Mouse (Mus musculus) erythroblast, adult 5-6 weeks (primary cell): Measurements from ENCODE around the gene Nle1. TPM values are rescaled to one million over a fixed set of nuclear protein-coding genes. Genes with fewer than 3 reads are reported as not detected.
"Not testable (repeated sequence)": the region's sequence is repeated elsewhere in the genome, so short reads cannot be mapped to it uniquely, and the experiment has no call there.

Experiments
- ATAC-seq: replicated peaks from 2 replicates; pipeline ENCODE4 v1.8.0; 2016; ENCODE audit warnings: moderate number of reproducible peaks, mild to moderate bottlenecking, moderate TSS enrichment, inconsistent platforms; ENCODE audit not compliant: poor library complexity, low FRiP score, severe bottlenecking
- total RNA-seq, 2 experiments: library from RNA; stranded (forward) in 1 of 2; stranded (reverse) in 1 of 2; fragments of 150-400 nt in 1 of 2; fragments of 200-764, 138-1000 nt in 1 of 2; gene quantifications; 2 replicates each; pipeline versions ENCODE4 v1.2.3 to v1.2.4; 2015 to 2017; ENCODE audit warnings: low replicate concordance in 2 of 2

Gene Nle1
- total RNA-seq (2015; ENCODE audit: low replicate concordance) (3.3 and 5.8 TPM in 2 replicates), total RNA-seq (2017; ENCODE audit: low replicate concordance) (1.5 and 6.5 TPM in 2 replicates)

DNA sequence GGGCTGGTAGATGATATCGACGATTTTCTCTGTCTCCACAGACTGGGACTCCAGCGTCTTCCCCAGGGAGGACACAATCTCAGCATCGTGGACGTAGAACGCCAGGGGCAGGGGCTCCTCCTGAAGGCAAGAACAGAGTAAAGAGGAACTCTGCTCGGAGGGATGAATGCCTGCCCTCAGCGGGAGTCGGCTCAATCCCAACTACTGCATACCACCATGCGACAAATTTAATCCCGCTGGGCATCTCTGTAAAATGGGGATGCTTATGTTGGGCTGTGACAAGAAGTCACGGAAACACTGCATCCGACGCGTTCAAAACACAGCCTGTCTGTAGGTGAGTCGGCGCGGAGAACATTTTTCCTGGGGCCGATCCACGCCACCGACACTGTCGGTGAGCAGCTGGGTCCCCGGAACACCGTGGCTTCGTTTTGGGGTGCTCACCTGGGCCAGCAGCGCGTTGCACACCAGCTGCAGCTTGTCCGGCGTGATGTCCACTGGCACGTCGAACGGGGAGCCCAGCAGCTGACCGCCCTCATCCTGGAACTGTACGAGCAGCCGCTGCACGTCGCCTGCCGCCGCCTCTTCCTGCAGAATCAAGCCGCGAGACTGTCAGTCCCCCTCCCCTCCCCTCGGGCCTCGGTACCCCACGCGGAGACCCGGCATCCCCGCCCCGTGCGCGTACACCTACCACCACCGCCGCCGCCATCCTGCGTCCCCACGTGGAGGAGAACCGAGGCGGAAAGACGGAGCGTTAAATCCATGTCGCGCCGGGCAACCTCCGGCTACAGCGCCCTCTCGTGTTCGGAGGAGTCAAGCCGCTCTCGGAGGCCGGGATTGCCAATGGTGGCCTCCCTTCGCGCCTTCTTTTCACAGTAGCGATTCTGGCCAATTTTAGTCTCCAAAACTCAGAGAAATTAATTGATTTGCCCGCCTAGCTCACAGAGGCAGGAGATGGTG, at the start of gene Nle1:
Gene Nle1 (minus strand): TSS at position 761 of the 957 bp plus-strand sequence.
- ATAC-seq = peak; percentile 89

DNA sequence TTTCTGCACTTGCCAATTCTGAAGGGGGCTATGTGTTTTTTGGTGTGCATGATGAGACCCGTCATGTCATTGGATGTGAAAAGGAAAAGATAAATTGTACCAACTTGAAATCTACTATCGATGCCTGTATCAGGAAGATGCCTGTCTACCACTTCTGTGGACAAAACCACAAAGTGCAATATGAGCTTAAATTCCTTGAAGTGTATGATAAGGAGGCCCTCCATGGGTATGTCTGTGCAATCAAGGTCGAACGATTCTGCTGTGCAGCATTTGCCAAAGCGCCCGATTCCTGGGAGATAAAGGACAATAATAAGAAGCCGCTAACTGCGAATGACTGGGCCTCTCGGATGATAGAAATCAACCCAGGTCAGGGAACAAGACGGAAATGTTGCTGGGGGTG, 48.7 kb upstream of the Nle1 start:
- ATAC-seq = no peak

DNA sequence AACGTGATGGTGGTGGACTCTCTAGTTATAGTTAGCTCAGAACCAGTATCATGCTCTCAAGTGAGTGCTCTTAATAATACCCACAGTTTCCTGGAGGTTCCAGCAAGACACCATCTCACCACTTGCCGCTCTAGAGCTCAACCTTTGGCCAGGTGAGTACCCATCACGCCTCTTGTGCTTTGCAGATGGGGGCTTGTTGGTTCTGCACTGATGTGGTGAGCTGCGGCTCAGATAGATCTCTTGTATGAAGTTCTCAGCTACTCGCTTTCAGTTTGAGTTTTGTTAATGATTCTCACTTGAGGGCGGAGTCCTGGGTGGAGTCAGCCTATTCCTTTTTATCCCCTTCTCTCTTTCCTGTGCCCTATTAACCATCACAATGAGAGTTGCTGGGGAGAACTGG, 46.4 kb upstream of the Nle1 start:
- no peak for ATAC-seq

DNA sequence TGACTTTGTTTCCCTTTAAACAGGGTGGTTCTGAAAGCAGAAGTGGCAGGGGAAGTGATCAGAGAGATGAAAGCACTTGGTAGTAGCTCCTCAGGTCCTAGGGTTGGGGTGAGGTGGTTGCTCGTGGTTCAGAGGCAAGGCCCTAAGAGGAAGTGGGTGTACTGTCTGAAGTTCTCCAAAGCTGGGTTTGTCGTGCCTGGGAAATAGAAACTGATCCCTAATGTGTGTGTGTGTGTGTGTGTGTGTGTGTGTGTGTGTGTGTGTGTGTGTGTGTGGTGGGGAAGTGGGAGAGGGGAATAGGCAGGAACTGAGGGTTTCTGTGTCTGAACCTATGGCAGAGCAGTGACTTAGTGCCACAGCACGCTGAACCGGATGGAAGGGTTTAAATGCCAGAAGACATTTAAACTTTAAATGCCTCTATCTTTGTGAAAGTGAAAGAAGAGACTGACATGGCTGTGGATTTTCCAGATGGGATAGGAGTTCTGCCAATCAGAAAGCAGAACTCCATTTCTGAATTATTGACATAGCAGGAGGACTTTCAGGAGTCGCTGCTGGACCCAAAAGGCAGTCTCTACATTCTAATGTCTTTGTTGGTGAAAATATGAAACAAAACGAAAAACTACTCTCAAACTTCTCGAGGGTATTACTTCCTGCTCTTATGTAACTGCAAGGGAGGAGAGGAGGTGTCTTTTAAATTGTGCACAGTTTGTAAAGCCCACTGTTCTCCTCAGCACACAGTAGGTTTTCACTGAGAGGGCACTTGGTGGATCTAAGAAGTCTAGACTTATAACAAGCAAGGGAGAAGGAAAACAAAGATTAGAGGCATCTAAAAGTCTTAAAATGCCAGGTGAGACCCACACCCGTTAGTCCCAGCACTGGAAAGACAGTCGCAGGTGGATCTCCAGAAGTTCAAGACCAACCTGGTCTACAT, 44.7 kb upstream of the Nle1 start:
- no peak for ATAC-seq

DNA sequence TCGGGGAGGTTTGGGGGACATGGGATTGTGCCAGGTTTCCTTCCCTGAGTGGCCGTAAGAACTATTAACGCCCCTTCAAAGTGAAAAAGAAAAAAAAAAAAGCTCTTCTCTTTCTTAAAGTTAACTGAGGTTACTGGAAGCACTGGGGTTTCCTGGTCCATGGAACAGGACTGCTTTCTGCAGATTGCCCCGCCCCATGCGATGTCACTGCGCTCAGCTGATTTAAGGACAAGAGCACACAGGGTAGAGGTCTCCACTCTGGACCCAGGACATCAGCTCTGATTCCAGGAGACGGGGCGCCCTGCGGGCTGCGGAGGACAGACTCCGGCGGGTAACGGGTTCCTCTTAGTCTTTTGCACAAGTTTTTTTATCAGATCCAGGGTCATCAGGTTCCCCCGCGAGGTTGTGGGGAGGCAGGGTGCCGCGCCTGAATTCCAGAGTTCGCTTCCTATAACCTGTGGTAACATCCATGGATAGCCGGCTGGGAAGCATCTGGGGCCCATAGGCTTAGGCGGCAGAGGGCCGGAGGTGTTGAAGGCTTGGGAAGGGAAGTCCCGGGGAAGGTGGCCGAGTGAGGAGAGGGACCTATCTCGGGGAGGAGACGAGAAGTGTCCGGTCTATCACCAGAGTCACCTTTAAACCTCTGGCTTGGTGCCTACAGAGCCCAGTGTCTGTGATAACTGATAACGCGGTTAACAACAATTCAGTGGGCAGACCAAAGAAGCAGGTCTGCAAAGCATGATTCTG, 43.8 kb upstream of the Nle1 start:
- ATAC-seq = no peak

DNA sequence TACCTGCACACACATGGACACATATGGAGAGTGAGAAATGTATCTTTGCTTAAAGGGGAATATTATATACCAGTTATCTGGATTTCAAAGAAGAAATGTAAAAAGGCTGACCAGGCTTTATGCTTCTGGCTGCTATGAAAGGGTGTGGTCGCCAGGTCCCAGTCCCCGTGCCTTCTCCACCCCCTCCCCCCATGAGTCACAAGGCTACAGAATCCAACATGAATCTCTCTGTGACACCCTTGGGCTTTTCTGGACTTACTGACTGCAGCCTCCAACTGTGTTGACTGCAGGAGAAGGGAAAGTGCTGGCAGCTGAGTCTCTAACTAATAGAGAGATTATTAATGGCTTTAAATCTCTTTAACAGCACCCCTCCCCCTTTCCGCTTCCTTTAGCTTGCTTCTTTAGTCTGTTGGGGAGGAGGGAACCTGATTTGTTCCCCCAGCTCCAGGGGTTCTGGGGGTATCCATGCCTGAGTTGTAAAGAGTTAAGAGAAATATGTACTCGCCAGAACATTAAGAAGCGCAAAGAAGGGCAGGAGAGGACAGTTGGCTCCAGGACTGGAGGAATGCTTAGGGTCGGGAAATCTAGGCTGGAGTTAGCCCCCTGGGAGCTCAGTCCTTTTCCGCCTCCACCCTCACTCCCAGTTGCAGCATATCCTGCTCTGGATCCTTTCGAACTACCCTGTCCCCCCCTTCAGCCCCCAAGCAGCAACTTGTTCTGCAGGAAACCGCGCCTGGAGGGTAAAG, 42.7 kb upstream of the Nle1 start, which contains the start of gene Slfn5:
Gene Slfn5 (plus strand): TSS at position 614 of the 746 bp plus-strand sequence.
- no peak for ATAC-seq

DNA sequence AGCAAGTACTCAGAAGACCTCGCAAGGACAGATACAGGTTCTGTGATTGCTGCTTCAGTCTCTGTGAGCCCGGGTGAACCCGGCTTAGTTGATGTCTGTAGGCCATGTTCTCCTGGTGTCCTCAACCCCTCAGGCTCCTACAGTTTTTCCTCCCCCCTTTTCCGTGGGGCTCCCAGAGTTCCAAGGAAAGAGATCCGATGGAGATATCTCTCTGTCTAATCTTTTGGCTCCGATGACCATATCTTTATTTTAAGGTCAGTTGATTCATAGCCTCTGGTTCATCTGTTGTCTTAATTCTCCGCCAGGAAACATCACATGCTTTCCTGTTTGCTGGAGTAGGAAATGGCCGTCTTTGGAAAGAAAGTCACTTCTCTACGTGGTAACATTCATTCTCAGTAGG, 40.8 kb upstream of the Nle1 start:
- no peak for ATAC-seq

DNA sequence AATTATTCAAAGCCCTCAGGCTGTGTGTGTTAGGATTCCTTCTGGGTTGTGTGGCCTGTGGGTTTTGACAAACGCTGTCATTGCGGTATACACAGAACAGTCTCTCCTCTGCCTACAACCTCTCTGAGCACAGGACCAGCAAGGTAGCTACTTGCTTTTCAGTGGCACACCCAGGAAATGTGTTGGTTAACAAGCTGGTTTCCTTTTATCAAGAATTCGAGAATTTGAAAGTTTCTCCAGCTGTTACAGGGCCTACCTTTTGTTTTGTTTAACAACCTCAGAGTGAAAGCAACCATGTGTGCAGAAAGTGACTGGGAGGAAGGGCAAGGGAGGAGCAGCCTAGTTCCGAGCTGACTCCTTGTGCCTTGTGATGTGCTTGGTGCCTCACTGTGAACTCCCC, 39.2 kb upstream of the Nle1 start:
- ATAC-seq = no peak

DNA sequence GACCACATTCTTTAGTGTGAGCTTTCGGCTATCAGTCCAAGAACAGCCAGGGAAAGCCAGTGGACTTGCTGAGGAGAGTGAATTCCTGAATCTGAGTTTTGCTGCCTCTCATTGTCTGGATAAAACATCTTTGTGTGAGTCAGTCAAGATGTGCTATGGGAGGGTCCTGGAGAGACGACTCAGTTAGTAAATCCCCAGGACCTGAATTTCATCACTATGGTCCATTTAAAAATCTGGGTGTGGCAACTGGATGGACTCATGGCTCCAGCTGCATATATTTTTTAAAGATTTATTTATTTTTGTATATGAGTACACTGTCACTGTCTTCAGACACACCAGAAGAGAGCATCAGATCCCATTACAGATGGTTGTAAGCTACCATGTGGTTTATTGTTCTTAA, 37.4 kb upstream of the Nle1 start:
- ATAC-seq = no peak

DNA sequence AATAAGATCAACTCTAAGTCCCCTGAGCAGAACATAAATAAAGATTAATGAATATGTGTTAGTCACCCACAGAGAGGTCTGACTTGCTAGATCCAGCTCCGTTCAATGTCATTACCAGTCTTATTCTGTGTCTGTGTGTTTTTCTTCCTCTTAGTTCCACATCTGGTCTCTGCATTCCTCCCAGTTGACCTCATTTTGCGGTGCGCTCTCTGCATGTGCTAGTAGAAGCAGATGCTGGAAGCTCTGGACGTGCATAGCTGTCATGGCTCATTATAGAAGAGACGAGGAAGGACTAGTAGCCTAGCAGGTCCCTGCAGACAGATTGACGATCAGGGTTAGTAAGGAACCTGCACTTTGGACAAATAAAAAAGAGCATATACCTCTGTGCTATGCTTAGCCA, 35.1 kb upstream of the Nle1 start:
- no peak for ATAC-seq

DNA sequence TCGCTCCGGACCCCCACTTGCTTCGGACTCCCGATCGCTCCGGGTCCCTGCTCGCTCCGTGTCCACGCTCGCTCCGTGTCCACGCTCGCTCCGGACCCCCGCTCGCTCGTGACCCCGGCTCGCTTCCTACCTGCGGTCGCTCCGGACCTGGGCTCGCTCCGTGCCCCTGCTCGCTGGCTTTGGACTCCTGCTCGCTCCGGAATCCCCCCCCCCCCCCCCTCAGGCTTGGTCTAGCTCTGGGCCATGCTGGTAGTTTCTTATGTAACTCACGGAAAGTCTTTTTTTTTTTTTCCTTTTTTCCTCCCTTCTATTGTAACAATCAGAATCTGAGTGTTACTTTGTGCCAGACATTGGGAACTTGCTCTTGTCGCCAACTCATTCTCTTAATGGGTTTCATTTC, 25.0 kb upstream of the Nle1 start:
- no peak for ATAC-seq

DNA sequence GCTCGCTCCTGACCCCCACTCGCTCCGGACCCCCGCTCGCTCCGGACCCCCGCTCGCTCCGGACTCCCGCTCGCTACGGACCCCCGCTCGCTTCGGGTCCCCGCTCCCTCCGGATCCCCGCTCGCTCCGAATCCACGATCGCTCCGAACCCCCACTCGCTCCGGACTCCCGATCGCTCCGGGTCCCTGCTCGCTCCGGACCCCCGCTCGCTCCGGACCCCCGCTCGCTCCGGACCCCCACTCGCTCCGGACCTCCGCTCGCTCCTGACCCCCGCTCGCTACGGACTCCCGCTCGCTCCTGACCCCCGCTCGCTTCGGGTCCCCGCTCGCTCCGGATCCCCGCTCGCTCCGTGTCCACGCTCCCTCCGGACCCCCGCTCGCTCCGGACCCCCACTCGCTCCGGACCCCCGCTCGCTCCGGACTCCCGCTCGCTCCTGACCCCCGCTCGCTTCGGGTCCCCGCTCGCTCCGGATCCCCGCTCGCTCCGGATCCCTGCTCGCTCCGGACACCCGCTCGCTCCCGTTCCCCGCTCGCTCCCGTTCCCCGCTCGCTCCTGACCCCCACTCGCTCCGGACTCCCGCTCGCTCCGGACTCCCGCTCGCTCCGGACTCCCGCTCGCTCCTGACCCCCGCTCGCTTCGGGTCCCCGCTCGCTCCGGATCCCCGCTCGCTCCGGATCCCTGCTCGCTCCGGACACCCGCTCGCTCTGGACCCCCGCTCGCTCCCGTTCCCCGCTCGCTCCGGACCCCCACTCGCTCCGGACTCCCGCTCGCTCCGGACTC, 23.6 kb upstream of the Nle1 start:
- not testable (repeated sequence) for ATAC-seq

DNA sequence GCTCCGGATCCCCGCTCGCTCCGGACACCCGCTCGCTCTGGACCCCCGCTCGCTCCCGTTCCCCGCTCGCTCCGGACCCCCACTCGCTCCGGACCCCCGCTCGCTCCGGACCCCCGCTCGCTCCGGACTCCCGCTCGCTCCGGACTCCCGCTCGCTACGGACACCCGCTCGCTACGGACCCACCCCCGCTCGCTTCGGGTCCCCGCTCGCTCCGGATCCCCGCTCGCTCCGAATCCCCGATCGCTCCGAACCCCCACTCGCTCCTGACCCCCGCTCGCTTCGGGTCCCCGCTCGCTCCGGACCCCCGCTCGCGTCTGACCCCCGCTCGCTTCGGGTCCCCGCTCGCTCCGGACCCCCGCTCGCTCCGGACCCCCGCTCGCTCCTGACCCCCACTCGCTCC, 22.9 kb upstream of the Nle1 start:
- not testable (repeated sequence) for ATAC-seq

DNA sequence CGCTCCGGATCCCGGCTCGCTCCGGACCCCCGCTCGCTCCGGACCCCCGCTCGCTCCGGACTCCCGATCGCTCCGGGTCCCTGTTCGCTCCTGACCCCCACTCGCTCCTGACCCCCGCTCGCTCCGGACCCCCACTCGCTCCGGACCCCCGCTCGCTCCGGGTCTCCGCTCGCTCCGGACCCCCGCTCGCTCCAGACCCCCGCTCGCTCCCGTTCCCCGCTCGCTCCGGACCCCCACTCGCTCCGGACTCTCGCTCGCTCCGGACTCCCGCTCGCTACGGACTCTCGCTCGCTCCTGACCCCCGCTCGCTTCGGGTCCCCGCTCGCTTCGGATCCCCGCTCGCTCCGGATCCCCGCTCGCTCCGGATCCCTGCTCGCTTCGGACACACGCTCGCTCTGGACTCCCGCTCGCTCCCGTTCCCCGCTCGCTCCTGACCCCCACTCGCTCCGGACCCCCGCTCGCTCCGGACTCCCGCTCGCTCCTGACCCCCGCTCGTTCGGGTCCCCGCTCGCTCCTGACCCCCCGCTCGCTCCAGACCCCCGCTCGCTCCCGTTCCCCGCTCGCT, 22.3 kb upstream of the Nle1 start:
- not testable (repeated sequence) for ATAC-seq

DNA sequence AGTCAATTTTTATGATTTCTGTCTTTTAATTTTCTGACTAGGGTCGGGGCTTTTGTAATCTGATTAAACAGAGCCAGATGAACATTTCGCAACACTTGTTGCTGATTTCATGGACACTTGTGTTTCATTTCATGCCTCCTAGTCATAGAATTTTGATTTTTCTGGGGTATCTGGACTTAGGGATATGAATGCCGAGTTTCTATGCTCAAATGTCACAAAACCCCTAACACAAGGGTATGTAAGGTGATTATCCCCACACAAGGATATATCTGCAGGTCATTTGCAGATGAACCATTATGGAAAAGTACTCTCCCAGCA, 21.4 kb upstream of the Nle1 start:
- ATAC-seq = no peak

DNA sequence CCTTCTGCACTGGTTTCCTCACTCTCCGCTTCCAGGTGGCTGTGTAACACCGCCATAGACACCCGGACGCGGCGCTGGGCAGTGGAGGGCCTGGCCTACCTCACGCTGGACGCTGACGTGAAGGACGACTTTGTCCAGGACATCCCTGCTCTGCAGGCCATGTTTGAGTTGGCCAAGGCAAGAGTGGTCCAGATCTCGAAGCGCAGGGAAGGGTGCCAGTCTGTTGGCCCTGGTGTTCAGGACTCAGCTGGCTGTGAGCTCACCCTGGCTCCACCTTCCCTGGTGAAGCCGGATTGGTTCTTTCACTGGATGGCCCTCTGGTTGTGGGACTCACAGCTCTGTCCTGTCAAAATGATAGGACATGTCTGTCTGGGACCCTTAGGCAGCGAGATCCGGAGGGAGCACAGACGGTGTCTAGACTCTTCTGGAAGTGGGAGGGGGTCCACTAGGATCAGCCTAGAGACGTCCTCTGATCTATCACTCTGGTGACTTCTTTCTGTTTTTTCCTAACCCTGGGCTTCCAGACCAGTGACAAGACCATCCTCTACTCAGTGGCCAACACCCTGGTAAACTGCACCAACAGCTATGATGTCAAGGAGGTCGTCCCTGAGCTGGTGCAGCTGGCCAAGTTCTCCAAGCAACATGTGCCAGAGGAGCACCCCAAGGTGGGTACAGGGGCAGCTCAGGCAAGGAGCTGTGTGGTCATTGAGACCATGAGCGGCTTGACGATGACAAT, 20.9 kb upstream of the Nle1 start:
- ATAC-seq = 0 out of 2 replicates have a peak, but pooled peaks have one; percentile 43

DNA sequence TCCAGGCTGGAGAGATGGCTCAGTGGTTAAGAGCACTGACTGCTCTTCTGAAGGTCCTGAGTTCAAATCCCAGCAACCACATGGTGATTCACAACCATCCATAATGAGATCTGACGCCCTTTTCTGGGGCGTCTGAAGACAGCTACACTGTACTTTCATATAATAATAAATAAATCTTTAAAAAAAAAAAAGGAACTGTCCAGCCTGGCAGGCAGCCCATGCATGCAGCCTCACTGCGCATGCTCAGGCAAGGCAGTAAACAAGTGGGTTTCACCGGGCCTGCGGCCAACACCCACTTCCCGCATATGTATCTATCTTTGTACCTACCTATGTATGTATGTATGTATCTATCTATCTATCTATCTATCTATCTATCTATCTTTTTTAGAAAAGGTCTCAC, 15.7 kb upstream of the Nle1 start:
- ATAC-seq = not testable (repeated sequence)
